ENCODE assay signal across 8 mouse cellular contexts in genomic region chr10:125725681-125726139, GRCm38 (mm10).
DNase-seq lines count a peak whose midpoint lies in the region; ATAC-seq and TF ChIP-seq lines count a peak whose summit lies in the region.

No protein-coding gene starts in this region.

- H3K4me2 ChIP-seq in hindbrain, embryonic 12.5 days (replicated peaks) = 0 out of 2 replicates have a peak overlapping the region, but pooled peaks have one; percentile 15

- ATAC-seq in hindbrain, embryonic 12.5 days (ENCODE audit: low FRiP score) = peak; percentile 63; the same call in 1 of the 2 replicates

- no peak overlapping the region for H3K27ac ChIP-seq in kidney, adult 2 months (ENCODE audit: insufficient read depth, low read depth, low read length)
- no peak overlapping the region for H3K27ac ChIP-seq in hindbrain, embryonic 12.5 days

- no peak overlapping the region for H3K4me3 ChIP-seq in kidney, adult 2 months (ENCODE audit: insufficient read depth, low read depth, low read length)
- no peak overlapping the region for H3K4me3 ChIP-seq in hindbrain, embryonic 12.5 days

- no peaks in the 10 kb centered on the region for H3K9me3 ChIP-seq in hindbrain, embryonic 12.5 days (replicated peaks)

- intact Hi-C loops in left cerebral cortex, postnatal 25 days (cut with DNase I) = loop anchor here (2.0 to 10.0 kb wide), 4 partner anchors 272 to 1139 kb away; no protein-coding TSS in a partner anchor
- intact Hi-C loops in left cerebral cortex, postnatal 36 days (cut with DNase I) = loop anchor here (5.0 to 10.0 kb wide), 4 partner anchors 269 to 799 kb away; no protein-coding TSS in a partner anchor

- H3K9ac ChIP-seq in hindbrain, embryonic 12.5 days = no peak overlapping the region

- H3K36me3 ChIP-seq in kidney, adult 2 months (ENCODE audit: control insufficient read depth, insufficient read depth, low read length) = no peaks in the 10 kb centered on the region
- no peaks in the 10 kb centered on the region for H3K36me3 ChIP-seq in hindbrain, embryonic 12.5 days

- TF ChIP-seq POLR2A in kidney, adult 2 months (IDR thresholded peaks at IDR 0.05; ENCODE audit: low read depth, low read length) = no peak

- DNase-seq in kidney, adult 18-20 months = peak; percentile 9
- no peak for DNase-seq in kidney, adult 2 months
- DNase-seq in embryo, embryonic 10.5 days (ENCODE audit: low spot score) = peak; percentile 78
- DNase-seq in lung, postnatal 14 days = peak; percentile 81
- DNase-seq in left cerebral cortex, postnatal 25 days (ENCODE audit: low spot score in 2 of 2) = no peak
- no peak for DNase-seq in layer of hippocampus, postnatal 36 days
- no peak for DNase-seq in left cerebral cortex, postnatal 36 days (ENCODE audit: low spot score in 2 of 2)

- no peaks in the 10 kb centered on the region for H3K27me3 ChIP-seq in kidney, adult 2 months (replicated peaks; ENCODE audit: control insufficient read depth, insufficient read depth, low read length)
- no peaks in the 10 kb centered on the region for H3K27me3 ChIP-seq in hindbrain, embryonic 12.5 days

- H3K4me1 ChIP-seq in kidney, adult 2 months (ENCODE audit: control insufficient read depth, insufficient read depth, low read length) = peaks cover 3% of the 10 kb centered on the region
- H3K4me1 ChIP-seq in hindbrain, embryonic 12.5 days = no peaks in the 10 kb centered on the region

- TF ChIP-seq CTCF in kidney, adult 2 months (conservative IDR thresholded peaks at IDR 0.05; ENCODE audit: insufficient read depth, insufficient read length, low read depth, low read length) = no peak

- WGBS in kidney, adult 2 months = 45% methylated on average over 7 of the region's 7 CpGs
- 12% methylated on average over 7 of the region's 7 CpGs for WGBS in hindbrain, embryonic 12.5 days

Comparison
In these comparisons a context has a peak if more than half of its experiments do, and no peak if none do; other contexts are left out.
1. DNase-seq: peak in kidney, adult 18-20 months (single experiment), embryo, embryonic 10.5 days (single experiment) and lung, postnatal 14 days (single experiment); none in kidney, adult 2 months (single experiment), left cerebral cortex, postnatal 25 days (0 of 2), layer of hippocampus, postnatal 36 days (0 of 2) and left cerebral cortex, postnatal 36 days (0 of 2).